Mouse (Mus musculus) skeletal muscle tissue, adult 2 months (tissue): ENCODE results near the gene Vegfd.

Source experiments
- DNase-seq: peaks from one replicate; pipeline ENCODE4 v3.0.0-alpha.2; 2012; ENCODE audit warnings: low read depth, low spot score

The Vegfd gene

GRCm38 (mm10) chrX:164373081-164373480 is at the start of gene Vegfd:
Vegfd (plus strand) TSS chrX:164373378.
- peak; percentile 69 for DNase-seq

- no peak for DNase-seq
These were observed 49.7 kb upstream of the Vegfd start for GRCm38 (mm10) chrX:164323391-164323913.

DNA sequence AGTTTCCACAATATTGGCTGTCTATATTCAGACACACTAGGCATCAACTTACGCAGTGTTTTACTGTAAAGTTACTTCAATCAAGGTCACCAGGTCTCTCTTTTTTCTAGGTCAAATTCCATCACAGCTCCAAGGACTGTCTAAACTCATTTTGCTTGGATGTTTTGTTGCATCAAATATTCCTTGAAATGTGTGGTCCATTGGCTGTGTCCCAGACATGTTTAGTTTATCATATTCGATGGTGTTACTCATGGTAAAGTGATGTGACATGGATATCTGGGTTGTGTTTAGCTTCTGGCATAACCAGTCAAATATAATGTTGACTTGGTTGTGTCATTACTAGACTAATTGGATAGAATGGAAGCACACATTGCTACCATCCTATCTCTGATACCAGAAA is 42.8 kb upstream of the Vegfd start:
- DNase-seq: no peak

GRCm38 (mm10) chrX:164330766-164331165 is 42.4 kb upstream of the Vegfd start:
- no peak for DNase-seq

DNA sequence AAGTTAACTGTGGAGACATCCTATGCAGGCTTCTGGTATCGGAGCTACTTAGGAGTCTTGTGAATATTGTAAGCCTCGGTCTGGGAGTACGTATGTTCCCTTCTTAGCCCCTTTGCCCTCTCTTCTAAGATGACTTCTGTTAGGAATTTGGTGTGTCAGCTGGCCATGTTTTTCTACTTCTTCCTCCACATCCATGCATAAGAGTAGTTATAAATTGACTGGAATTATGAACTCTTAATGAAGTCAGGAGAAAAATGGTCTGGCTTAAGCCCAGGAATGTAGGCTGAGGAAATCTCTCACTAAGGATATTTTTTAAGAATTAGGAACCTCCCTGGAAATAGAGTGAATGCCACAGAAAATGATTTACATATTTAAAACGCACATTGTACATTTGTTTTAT is 34.6 kb upstream of the Vegfd start:
- no peak for DNase-seq

DNA sequence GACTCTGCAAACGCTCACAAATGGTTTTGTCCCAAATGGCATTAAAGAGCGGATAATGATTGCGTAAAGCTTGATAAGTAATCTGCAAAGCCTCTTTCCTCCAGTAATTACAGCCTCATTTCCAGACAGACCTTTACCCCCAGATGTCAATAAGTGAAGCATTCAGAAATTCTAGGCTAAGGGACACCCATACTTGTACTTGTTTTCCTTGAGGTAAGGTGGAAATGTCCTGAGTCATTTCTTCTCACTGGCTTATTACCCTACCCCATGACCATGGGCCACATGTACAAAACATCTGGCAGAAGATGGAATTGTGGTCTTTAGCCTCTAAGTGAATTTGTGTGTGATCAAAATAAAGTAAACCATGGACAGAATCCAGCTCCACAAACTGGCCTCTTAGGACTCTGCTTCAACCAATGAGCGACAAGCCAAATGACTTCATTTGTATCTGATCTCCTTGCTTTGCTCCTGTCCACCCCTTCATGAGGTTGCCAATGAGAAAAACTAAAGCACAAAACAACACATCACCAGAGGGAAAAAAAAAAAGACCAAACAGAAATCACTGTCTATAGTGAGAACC is 27.7 kb upstream of the Vegfd start:
- peak; percentile 13 for DNase-seq

DNA sequence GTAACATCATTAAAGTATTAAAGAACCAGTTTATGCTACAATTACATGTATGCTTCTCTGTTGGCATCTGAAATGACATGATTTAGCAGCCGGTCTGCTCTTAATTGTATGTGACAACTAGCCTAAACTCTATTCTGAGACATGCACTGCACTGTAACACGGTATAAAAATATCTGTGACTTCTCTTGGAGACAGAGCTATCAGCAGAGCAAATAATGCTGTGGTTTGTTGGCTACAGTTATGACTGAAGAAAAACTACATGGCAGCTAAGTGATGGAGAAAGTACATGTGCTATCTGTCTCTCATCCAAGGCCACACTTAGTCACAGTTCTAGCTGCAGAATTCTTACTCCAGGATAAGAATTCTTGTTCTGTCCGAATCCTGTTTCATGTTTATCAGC is 24.2 kb upstream of the Vegfd start:
- no peak for DNase-seq

DNA sequence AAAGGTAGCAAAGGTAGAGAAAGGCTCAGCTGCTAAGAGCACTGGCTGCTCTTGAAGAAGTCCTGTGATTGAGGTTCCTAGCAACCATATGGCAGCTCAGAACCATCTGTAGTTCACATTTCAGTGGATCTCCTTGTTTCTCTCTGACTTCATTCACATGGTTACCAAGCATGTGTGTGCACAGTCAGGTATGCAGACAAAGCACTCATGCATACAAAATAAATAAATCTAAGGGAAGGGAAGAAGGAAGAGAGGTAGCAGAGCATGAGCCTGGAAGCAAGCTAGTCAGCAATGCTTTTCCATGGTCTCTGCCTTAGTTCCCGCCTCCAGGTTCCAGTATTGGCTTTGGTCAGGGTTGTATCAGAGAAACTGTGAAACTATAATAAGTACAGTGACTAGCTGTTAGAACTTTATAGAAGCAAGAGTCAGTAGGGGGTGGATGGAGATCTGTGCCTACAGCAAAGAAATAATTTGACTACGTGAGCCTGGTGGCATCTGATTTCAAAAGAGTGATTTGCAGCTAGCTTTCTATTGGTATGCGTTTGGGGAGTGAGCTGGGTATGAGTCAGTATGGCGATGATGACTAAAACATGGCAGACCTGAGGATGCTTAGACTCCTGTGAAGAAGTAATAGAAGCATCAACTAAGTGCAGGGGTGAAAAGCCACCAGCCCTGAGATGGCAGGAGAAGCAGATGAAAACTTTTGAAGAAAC is 7.9 kb upstream of the Vegfd start:
- no peak for DNase-seq

GRCm38 (mm10) chrX:164370576-164370975 is 2.6 kb upstream of the Vegfd start:
- no peak for DNase-seq

GRCm38 (mm10) chrX:164374586-164374985 is 1.4 kb downstream of the Vegfd start:
- DNase-seq: no peak

DNA sequence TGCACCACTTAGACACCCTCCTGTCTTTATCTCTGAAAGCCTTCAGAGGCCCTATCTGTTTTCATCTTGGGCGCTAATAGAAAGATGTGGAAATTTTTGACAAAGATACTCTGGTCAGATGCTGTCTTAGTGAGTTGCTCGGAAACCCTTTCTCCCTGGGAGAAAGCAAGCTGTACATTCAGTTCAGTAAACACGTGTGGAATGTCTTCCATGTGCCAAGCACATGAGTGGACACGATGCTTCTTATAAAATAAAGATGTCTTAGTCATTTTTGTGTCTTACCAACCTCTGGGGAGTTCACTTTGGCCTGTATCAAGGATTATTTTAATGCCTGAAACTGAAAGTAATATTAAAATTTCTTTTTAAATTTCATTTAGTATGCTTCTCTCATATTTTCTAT is 6.5 kb downstream of the Vegfd start:
- peak; percentile 33 for DNase-seq

GRCm38 (mm10) chrX:164381618-164382408 is 8.6 kb downstream of the Vegfd start:
- DNase-seq: peak; percentile 64

DNA sequence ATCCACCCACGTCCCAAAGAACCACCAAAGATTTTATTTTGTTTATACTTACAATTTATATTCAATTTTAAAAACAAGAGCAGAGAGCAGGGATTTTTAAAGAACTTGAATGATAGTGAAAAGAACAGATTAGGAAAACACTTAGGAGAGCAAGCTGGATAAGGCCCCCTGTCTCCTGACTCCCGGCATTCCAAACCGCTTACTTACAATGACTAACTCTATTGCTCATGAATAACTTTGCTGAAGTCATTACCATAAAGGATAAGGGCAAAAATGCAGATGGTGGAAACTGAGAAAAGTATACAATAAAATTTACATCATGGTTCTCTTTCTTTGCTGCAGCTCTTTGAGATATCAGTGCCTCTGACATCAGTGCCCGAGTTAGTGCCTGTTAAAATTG is 20.9 kb downstream of the Vegfd start:
- no peak for DNase-seq

- DNase-seq: peak; percentile 23
These were observed 25.3 kb downstream of the Vegfd start for GRCm38 (mm10) chrX:164398456-164398855.

- DNase-seq: no peak
These were observed 32.0 kb downstream of the Vegfd start for GRCm38 (mm10) chrX:164405080-164405649.

DNA sequence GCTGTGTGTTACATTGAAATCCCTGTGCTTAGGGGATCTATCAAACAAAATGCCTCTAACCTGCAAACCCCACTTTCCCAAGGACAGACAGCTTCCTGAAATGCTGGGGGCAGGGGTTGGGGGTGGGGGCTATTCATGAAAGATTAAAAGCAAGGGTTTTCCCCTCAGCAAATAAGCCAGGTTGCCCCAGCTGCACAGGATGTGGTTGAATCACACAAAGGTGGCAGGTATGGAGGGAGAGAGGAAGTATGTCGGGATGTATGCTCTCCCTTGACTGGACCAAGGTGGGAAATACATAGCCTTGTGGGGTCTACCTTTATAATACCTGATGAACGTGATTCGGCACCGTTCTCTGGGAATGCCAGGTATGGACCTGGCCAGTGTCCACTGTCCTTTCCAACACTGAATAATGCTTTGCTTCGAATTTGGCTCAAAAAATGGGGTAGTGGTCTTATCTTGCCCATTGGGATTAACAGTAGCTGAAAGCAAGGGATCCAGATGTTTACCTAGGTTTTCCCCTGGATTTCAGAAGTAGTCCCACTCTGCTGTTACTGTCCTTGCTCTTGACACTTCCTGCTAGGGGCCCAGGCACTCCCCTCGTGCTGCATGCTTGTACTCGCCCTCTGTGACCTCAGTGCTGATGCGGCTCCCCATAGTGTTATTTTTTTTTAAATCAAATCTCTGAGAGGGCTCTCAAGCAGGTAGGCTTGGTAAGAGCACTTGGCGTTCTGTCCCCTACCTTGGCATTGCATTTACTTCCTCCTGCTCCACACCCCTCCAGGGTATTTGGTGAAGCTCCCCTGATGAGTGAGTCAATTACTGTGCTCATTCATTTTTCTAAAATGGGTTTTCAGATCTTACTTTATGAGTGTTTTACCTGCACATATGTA is 33.2 kb downstream of the Vegfd start:
- no peak for DNase-seq

DNA sequence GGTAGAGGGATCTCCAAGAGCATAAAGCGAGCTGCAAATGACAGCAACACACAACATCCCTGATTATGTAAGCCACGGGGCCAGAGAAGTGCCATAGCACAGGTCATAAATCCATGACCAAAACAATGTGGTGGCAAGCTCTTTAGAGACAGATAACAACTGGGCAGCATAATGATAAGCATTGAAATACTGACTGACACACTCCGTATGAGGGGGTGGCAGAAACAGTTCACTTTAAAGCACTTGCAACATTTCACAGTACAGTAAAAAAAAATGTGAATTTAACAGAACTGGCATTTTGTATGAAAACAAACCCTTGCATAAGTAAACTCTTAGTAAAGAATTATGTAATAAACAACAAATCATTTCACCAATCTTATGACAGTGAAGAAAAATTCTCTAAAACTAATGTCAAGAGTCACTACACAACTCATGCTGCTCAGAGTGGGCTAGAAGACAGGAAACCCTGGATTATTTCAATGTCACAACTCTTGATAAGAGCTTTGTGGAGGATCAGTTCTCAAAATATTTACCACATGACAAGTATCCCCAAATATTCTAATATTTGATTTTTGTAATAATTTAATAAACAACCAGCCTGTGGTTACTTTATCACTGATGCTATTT is 35.2 kb downstream of the Vegfd start:
- DNase-seq: no peak

- DNase-seq: no peak
These were observed 37.4 kb downstream of the Vegfd start for GRCm38 (mm10) chrX:164410562-164410961.

DNA sequence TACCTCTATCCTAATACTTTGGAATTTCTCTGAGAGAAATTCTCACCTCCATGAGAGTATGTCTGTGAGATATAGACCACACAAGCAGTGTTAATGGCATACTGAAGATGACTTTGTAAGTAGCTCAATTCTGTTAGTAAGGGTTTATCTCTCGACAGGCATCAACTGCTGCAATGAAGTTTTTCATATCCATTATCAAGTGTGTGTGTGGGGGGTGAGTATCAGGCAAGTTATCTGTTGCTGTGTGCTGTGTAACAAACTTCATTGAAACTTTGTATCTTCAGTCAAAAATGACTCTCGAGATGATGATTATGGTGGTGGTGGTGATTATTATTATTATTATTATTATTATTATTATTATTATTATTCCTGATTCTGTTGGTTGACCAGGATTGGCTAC is 43.6 kb downstream of the Vegfd start:
- no peak for DNase-seq

DNA sequence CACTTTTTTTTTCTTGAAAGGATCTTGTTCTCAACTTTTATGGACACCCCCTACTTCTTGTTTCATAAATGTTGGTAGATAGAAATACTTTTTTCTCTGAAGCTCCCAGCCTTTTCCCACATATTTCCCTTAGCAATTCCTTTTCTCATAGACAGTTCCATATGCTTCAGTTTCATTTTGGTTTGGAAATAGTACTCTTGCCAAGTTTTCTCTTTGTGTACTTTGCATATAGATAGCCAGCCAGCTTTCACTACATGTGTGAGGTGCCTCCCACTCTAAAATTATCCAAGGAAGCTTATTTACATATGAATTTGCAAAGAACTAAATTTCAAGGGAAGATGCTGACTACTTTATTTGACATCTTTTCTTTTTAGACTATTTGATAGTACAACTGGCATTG is 44.8 kb downstream of the Vegfd start:
- DNase-seq: no peak

- DNase-seq: peak; percentile 96
These were observed 46.3 kb downstream of the Vegfd start, which contains the start of gene Piga for GRCm38 (mm10) chrX:164419471-164419939. Piga (plus strand) TSS chrX:164419787.
